Mouse (Mus musculus): ENCODE measurements around the gene Dhx40. TPM values are rescaled to one million over a fixed set of nuclear protein-coding genes. Genes with fewer than 3 reads are reported as not detected.

Gene Dhx40
- polyA plus RNA-seq (2012; rRNA removed) = 3.9 and 4.3 TPM in 2 replicates

GRCm38 (mm10) chr11:86807505-86807989, at the start of gene Dhx40:
Gene Dhx40, minus strand, starts transcription at chr11:86807746.
- DNase-seq (ENCODE audit: low read depth, low spot score) = peak; percentile 75
- 5% methylated on average over 40 of the region's 40 CpGs for WGBS

DNA sequence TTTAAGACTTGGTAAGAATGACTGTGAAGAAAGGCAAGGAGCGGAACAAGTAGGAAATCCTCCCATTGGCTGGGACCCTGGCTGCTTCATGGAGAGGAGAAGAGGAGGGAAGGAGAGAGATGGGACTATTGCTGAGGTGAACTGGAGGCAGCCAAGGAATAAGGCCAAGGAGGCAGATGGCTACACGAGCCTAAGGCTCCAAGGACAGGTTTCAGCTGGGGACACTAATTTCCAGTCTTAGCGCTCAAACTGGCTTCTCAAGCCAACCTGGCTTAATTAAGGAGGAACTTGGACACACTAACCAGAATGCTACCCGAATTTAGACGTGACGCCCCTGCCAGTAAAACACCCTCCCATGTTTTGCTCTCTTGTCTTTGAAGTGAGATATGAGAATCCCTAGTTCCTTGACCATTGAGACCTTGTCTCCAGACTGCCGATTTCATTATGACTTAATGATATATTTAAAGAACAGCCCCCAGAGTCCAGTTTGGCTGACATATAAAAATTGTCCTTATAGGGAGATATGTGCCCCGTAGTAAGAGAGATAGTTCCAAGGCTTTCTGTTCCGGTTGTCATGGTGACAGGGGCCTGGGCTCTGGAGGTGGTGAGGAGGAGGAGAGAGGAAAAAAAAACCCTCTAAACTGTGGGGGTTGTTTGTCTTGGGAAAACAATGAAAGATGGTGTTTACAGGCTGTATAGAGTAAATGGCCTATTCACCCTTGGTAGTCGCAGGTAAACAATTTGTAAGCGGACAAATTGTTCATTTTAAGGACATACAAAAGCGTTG, 48.3 kb upstream of the Dhx40 start:
- 85% methylated on average over 12 of the region's 12 CpGs for WGBS
- no peak for DNase-seq (ENCODE audit: low read depth, low spot score)

DNA sequence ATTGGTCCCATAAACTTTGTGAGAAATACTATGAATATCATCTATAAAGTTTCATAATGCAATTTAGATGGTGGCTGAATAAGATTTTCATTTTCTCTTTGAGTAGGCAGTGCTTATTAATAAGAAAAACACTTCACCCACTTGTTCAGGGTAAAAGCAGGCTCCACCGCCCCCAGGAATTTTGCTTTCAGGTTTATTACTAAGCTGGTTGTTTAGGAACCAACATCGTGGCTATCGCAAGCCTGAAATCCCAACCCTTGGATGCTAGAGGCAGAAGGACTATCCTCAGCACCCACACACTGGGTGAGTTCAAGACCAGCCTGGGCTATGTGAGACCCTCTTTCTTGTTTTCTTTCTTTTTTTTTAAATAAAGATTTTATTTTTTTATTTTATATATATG, 45.5 kb upstream of the Dhx40 start:
- no peak for DNase-seq (ENCODE audit: low read depth, low spot score)
- 28% methylated on average over 3 of the region's 3 CpGs for WGBS

- 18% methylated on average over 13 of the region's 13 CpGs for WGBS
- no peak for DNase-seq (ENCODE audit: low read depth, low spot score)
Observed at GRCm38 (mm10) chr11:86852534-86853054, 45.0 kb upstream of the Dhx40 start.

DNA sequence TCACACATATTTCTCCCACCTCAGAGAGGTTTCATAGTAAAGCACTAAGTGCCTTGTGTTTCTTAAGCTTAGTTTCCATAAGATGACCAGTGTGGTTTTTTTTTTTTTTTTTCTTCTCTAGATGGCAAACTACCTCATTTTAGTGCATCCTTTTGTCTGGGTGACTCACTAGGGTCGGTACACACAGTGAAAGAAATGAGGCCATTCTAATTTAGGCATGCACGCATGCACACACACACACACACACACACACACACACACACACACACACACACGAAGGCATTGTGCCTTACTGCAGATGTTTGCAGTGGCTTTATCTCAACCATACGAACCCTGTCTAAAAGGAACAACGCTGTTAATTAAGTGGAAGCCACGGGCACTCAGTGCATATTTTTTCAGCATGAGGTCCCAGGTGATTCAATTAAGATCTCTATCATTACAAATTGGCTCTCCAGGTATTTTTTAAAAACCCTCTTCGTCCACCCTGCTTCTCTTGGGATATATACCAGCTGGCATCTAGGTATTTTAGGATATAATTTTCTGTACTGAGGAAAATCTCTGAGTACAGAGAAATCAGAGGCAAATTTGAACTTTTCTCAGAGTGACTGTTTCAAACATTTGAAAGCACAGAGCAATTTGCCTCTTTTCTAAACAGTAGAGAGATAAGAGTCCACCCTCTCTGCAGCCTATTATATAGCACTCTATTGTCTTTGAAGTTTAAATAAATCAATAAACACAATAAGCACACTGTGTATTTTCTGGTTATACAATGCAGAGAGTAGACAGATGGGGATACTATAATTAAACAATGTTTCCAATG, 44.4 kb upstream of the Dhx40 start:
- DNase-seq (ENCODE audit: low read depth, low spot score) = no peak
- WGBS = 22% methylated on average over 7 of the region's 7 CpGs

DNA sequence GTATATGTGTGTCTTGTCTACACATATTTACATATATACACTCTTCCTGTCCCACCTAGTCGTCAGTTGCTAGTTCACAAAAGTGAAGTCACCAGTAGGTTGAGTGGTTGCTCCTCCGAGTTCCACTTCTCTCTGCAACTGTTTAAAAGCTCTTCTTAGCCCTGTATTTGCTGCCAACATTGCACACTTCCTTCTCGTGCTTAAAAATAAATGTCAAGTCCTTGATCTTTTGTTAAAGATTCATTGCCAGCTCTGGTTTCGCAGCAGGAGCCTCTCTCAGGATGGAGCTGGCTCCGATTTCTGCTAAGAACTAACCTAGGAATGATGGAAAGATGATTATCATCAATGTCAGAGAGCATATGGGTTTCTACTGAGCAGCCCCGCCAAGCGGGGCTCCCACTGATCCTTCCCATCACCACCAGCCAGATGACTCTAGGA, 43.7 kb upstream of the Dhx40 start:
- DNase-seq (ENCODE audit: low read depth, low spot score) = no peak
- 52% methylated on average over 7 of the region's 7 CpGs for WGBS

- no peak for DNase-seq (ENCODE audit: low read depth, low spot score)
- WGBS = 29% methylated on average over 5 of the region's 5 CpGs
Observed at GRCm38 (mm10) chr11:86843831-86844230, 36.3 kb upstream of the Dhx40 start.

DNA sequence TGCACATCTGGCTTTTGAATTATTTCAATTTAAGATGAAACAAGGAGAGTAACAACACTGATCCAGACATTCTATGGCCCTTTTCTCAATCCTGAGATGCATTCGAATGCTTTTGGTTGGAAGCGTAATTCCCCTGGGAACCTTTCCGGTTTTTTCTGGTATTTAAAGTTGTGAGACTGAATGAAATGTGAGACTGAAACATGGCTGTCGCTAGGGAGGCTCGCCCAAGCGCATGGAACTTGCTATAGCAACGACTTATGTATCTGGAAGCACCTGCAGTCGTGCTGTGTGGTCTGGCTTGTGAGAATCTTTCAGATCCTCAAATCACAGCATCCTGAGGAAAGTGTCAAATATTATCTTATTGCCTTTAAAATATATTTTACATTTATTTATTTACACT, 33.7 kb upstream of the Dhx40 start:
- DNase-seq (ENCODE audit: low read depth, low spot score) = no peak
- WGBS = 84% methylated on average over 8 of the region's 8 CpGs

DNA sequence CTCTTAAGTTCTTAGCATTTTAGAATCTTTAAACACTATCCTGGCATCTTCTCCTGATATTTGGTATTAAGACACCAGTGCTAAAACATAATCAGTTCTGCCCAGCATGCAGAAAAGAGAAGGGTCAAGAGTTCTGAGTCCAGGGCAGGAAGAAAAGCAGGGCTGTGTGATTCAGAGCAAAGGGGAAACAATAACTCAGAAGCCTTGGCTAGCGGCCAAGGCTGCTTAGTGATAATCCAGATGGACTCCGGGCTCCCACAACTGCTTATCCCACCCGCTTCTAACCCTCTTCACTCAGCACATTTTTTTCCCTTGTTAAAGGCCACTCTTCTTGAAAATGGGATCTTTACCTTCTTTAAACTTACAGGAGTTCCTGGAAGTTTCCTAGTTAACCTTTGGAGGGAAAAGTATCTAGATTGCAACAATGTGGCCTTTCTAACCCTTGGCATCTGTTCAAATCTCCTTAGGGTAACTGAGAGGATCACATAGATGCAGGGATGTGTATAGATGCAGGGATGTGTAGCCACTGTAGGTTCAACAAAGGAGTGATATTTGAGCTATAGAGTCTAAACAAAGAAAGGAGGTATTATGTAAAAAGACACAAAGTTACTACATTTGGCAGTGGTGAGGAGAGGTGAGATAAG, 33.1 kb upstream of the Dhx40 start:
- DNase-seq (ENCODE audit: low read depth, low spot score) = no peak
- WGBS = under 1% methylated on average over 3 of the region's 3 CpGs

GRCm38 (mm10) chr11:86839716-86840447, 32.3 kb upstream of the Dhx40 start:
- 38% methylated on average over 7 of the region's 7 CpGs for WGBS
- DNase-seq (ENCODE audit: low read depth, low spot score) = no peak

- no peak for DNase-seq (ENCODE audit: low read depth, low spot score)
Observed at GRCm38 (mm10) chr11:86838792-86839191, 31.2 kb upstream of the Dhx40 start.

DNA sequence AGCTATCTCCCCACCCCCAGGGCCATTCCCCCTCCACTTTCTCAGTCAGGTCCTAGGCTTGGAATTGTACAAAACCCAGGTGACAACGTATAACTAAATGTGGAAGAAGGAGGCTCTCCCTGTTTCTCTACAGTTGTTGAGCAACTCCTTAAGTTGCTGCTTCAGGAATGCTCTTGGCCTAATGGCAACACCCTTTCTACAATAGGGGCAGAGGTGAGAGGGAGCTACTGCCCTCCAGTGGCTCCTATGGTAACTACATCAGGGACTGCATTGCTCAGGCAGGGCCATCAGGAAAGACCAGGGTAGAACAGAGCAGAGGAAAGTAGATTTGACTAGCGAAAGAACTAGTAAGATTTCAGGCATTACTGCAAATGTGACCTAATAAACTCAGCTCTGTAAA, 28.8 kb upstream of the Dhx40 start:
- 16% methylated on average over 2 of the region's 2 CpGs for WGBS
- DNase-seq (ENCODE audit: low read depth, low spot score) = peak; percentile 81

More at GRCm38 (mm10) chr11:86838792-86839191, 31.2 kb upstream of the Dhx40 start:
- WGBS = 90% methylated on average over 1 of the region's 1 CpGs

DNA sequence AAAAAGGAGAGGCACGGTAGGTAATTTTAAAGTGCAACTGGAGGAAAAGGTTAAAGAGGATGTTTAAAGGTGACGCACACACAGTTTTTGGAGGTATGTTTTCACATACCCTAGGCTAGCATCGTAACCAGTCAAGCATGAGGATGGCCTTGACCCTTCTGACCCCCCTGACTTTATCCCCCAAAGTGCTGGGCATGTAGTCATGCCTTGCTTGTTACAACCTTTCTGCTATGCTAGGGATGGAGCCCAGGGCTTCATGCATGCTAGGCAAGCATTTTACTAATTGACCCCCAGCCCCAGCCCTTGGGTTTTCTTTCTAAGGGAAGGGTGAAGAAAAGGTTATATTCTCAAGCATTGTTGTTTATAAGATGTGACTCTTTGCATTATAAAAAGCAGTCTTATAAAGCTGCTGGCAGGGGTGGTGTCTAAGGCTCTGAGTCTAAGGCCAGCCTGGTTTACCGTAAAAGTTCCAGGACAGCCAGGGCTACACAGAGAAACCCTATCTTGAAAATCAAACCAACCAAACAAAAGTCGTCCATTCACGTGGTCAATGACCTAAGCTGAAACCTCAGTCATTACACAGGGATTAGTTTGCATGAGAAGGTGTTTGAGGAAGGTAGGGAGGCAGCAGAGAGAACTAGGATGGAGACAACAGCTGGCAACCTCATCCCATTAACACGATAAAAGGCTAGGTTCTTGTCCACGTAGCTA, 27.2 kb upstream of the Dhx40 start:
- DNase-seq (ENCODE audit: low read depth, low spot score) = no peak
- 72% methylated on average over 8 of the region's 8 CpGs for WGBS

DNA sequence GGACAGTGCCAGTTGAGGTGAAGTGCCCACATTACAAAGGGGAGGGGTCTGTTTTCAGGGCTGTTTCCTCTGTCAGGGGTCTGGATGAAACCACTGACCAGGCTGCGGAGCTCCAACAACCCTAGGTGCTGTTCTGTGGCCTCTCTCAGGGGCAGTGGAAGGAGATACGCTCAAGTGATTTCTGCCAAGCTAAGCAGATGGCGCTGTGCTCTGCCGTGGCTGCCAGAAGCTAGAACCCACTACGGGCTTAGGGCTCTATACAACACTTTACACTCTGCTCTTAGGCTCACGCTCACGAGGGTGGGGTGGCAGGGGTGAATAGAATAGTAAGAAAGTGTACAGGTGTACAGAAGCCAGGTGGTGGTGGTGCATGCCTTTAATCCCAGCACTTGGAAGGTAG, 26.5 kb upstream of the Dhx40 start:
- DNase-seq (ENCODE audit: low read depth, low spot score) = no peak
- WGBS = 81% methylated on average over 7 of the region's 7 CpGs

- 47% methylated on average over 3 of the region's 3 CpGs for WGBS
- DNase-seq (ENCODE audit: low read depth, low spot score) = no peak
Observed at GRCm38 (mm10) chr11:86833153-86833552, 25.6 kb upstream of the Dhx40 start.

DNA sequence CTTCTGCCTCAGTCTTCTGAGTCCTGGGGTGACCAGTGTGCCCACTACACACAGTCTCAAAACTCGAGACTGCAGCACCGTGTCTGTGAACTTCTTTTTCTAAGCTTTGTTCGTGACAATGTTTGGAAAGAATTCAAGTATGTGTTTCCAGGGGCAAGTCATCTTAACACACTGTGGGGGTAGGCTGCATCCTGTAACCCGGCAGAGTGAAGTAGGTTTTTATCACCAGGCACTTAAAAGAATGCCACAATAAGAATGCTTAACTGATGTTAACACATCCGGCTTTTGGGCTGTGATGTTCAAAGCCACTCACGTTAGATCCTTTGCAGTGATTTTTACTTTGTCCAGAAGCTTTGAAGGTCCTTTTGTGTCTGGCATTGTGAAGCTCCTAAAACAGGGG, 20.9 kb upstream of the Dhx40 start:
- WGBS = 49% methylated on average over 6 of the region's 6 CpGs
- no peak for DNase-seq (ENCODE audit: low read depth, low spot score)

- 63% methylated on average over 2 of the region's 2 CpGs for WGBS
Observed at GRCm38 (mm10) chr11:86827476-86828245, 20.1 kb upstream of the Dhx40 start.

GRCm38 (mm10) chr11:86824433-86824832, 16.9 kb upstream of the Dhx40 start:
- DNase-seq (ENCODE audit: low read depth, low spot score) = no peak
- WGBS = 84% methylated on average over 7 of the region's 7 CpGs

More at GRCm38 (mm10) chr11:86827476-86828245, 20.1 kb upstream of the Dhx40 start:
- DNase-seq (ENCODE audit: low read depth, low spot score) = no peak
